In the genomic region with DNA sequence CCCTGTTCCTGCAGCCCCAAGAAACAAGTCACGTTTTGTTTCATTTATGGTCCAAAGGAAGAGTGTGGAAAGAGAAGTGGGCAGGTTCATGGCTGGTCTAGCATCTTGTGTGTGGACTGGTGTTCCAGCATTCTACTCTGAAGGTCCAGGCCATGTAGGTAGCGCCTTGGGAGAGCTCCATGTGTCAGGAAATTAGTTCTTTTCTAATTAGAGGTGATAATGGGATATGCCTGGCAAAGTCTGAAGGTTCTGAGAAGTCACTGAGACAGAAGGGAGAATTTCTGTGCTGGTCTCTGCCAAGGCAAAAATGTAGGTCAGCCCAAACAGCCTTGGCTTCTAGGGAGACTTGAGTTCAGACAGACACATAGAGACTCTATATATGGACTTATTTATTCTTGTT, we compare ENCODE assay signal across 18 mouse cellular contexts.
DNase-seq lines count a peak whose midpoint lies in the region.
"Had no signal": no experiment of that assay in that cellular context is flagged by ENCODE, and none has a peak within 500 bp of the region (broad histone marks: within the 10 kb centered on the region; RNA-seq: fewer than 3 reads in every experiment).

No protein-coding gene starts in this region.

- no peaks in the 10 kb centered on the region for H3K9me3 ChIP-seq in heart, embryonic 10.5 days
- H3K9me3 ChIP-seq: embryonic facial prominence, embryonic 12.5 days; forebrain, embryonic 15.5 days; heart, embryonic 12.5 days; hindbrain, embryonic 15.5 days had no signal

- 71% methylated on average over 2 of the region's 2 CpGs for WGBS in heart, embryonic 10.5 days

- no peaks in the 10 kb centered on the region for H3K4me1 ChIP-seq in heart, embryonic 10.5 days
- H3K4me1 ChIP-seq: embryonic facial prominence, embryonic 12.5 days; forebrain, embryonic 15.5 days; heart, embryonic 12.5 days; hindbrain, embryonic 15.5 days had no signal

- H3K36me3 ChIP-seq in heart, embryonic 10.5 days = no peaks in the 10 kb centered on the region
- H3K36me3 ChIP-seq: embryonic facial prominence, embryonic 12.5 days; forebrain, embryonic 15.5 days; heart, embryonic 12.5 days; hindbrain, embryonic 15.5 days had no signal

- H3K27ac ChIP-seq in heart, embryonic 10.5 days = no peak overlapping the region
- H3K27ac ChIP-seq: embryonic facial prominence, embryonic 12.5 days; forebrain, embryonic 15.5 days; hindbrain, embryonic 15.5 days had no signal

- intact Hi-C loops in left cerebral cortex, postnatal 10 days (cut with DNase I) = loop anchor here (5.0 to 10.0 kb wide), 2 partner anchors 134 to 272 kb away; no protein-coding TSS in a partner anchor

- no peaks in the 10 kb centered on the region for H3K27me3 ChIP-seq in heart, embryonic 10.5 days (ENCODE audit: insufficient read depth, poor library complexity, severe bottlenecking)
- H3K27me3 ChIP-seq: CH12.LX; embryonic facial prominence, embryonic 12.5 days; forebrain, embryonic 15.5 days; heart, embryonic 12.5 days; hindbrain, embryonic 15.5 days had no signal

- no peak overlapping the region for H3K4me3 ChIP-seq in heart, embryonic 10.5 days
- H3K4me3 ChIP-seq: embryonic facial prominence, embryonic 12.5 days; forebrain, embryonic 15.5 days; heart, embryonic 12.5 days; hindbrain, embryonic 15.5 days had no signal

- DNase-seq in heart, embryonic 10.5 days (ENCODE audit: low spot score) = peak; percentile 59
- no peak for DNase-seq in heart, adult 8-10 months (ENCODE audit: low spot score)
- DNase-seq in cerebellum, adult 11-12 months = peak; percentile 49
- peak; percentile 71 for DNase-seq in cerebellum, adult 9-10 months
- DNase-seq in cerebellum, postnatal 25 days = peak; percentile 40 to 52
- no peak for DNase-seq in spleen, postnatal 36 days (ENCODE audit: low spot score in 2 of 2)
- no peak for DNase-seq in left cerebral cortex, postnatal 10 days (ENCODE audit: extremely low spot score in 1 of 2, low spot score in 2 of 2)
- DNase-seq in layer of hippocampus, postnatal 14 days (ENCODE audit: low spot score in 2 of 2) = no peak
- DNase-seq: adrenal gland, postnatal 14 days; gastrocnemius, postnatal 36 days; heart, adult 18-20 months; heart, postnatal 36 days; kidney, adult 2 months had no signal

Comparison
In these comparisons a context has a peak if more than half of its experiments do, and no peak if none do; other contexts are left out.
1. DNase-seq: peak in heart, embryonic 10.5 days (single experiment), cerebellum, adult 11-12 months (single experiment), cerebellum, adult 9-10 months (single experiment) and cerebellum, postnatal 25 days (2 of 2); none in heart, adult 8-10 months (single experiment), spleen, postnatal 36 days (0 of 2), left cerebral cortex, postnatal 10 days (0 of 2) and layer of hippocampus, postnatal 14 days (0 of 2).